Mouse (Mus musculus) right cerebral cortex, postnatal 25 days (tissue): ENCODE data around the gene Tmem59l.

Experiments used
- DNase-seq: peaks from one replicate; pipeline ENCODE4 v3.0.0; 2022

Tmem59l gene

GRCm38 (mm10) chr8:70458462-70458861 lies 28.7 kb downstream of the Tmem59l start:
- DNase-seq, result no peak

GRCm38 (mm10) chr8:70457882-70458281 lies 29.3 kb downstream of the Tmem59l start:
- no peak for DNase-seq

- no peak for DNase-seq
Observed at GRCm38 (mm10) chr8:70456996-70457395, 30.2 kb downstream of the Tmem59l start.

GRCm38 (mm10) chr8:70453852-70454251 lies 33.3 kb downstream of the Tmem59l start:
- DNase-seq, result peak; percentile 47

GRCm38 (mm10) chr8:70452196-70452966 lies 34.8 kb downstream of the Tmem59l start:
- peak; percentile 44 for DNase-seq

GRCm38 (mm10) chr8:70447639-70448420 lies 39.3 kb downstream of the Tmem59l start:
- no peak for DNase-seq

GRCm38 (mm10) chr8:70445988-70446387 lies 41.2 kb downstream of the Tmem59l start:
- DNase-seq, result no peak

- no peak for DNase-seq
Observed at GRCm38 (mm10) chr8:70443326-70443725, 43.8 kb downstream of the Tmem59l start.

- no peak for DNase-seq
Observed at GRCm38 (mm10) chr8:70441565-70441964, 45.6 kb downstream of the Tmem59l start.

- DNase-seq, result no peak
Observed at GRCm38 (mm10) chr8:70440246-70440645, 46.9 kb downstream of the Tmem59l start.

- no peak for DNase-seq
Observed at GRCm38 (mm10) chr8:70439848-70440179, 47.3 kb downstream of the Tmem59l start.

- DNase-seq, result peak; percentile 97
Observed at GRCm38 (mm10) chr8:70439055-70439847, 47.9 kb downstream of the Tmem59l start, which contains the start of gene Crtc1. TSS of gene Crtc1 (minus strand) at chr8:70439579.

GRCm38 (mm10) chr8:70438423-70438822 lies 48.7 kb downstream of the Tmem59l start:
- DNase-seq, result no peak

- DNase-seq, result no peak
Observed at GRCm38 (mm10) chr8:70435156-70435555, 52.0 kb downstream of the Tmem59l start.
